Mouse (Mus musculus): Measurements from ENCODE around the gene Acot7. TPM values are rescaled to one million over a fixed set of nuclear protein-coding genes. Genes with fewer than 3 reads are reported as not detected.

Acot7 gene
- total and polyA plus RNA-seq, 2 experiments from 2014 or later, result 249 to 488 TPM

- peak overlapping the region; percentile 89 for H3K27ac ChIP-seq
- TF ChIP-seq CTCF (IDR thresholded peaks at IDR 0.05; ENCODE audit: low read depth), result no peak
- DNase-seq (ENCODE audit: low spot score) (no peak), ATAC-seq (no peak)
- H3K4me1 ChIP-seq (ENCODE audit: insufficient read depth, low read length), result peaks cover 13% of the 10 kb centered on the region
- 0 out of 2 replicates have a peak, but pooled peaks cover 2% of the 10 kb centered on the region for H3K27me3 ChIP-seq (ENCODE audit: insufficient read depth, low read length)
- peak overlapping the region; percentile 52 for H3K4me3 ChIP-seq (ENCODE audit: low read length)
- H3K4me2 ChIP-seq (ENCODE audit: low read depth, low read length), result peak overlapping the region; percentile 75
- H3K9me3 ChIP-seq (ENCODE audit: low read length), result no peaks in the 10 kb centered on the region
- peak overlapping the region; percentile 67 for H3K9ac ChIP-seq (replicated peaks; ENCODE audit: low read length)
- WGBS, result 62% methylated on average over 6 of the region's 6 CpGs
- H3K36me3 ChIP-seq (ENCODE audit: insufficient read depth, low read length), result no peaks in the 10 kb centered on the region
Observed at GRCm38 (mm10) chr4:152177174-152177536, 779 bp upstream of the Acot7 start.

GRCm38 (mm10) chr4:152178344-152178864 lies 470 bp downstream of the Acot7 start:
- Histone ChIP-seq H3K4me2 (ENCODE audit: low read depth, low read length) (peak overlapping the region; percentile 75), H3K9me3 (ENCODE audit: low read length) (no peaks in the 10 kb centered on the region), H3K27ac (peak overlapping the region; percentile 89), H3K36me3 (ENCODE audit: insufficient read depth, low read length) (no peaks in the 10 kb centered on the region), H3K27me3 (ENCODE audit: insufficient read depth, low read length) (0 out of 2 replicates have a peak, but pooled peaks cover 2% of the 10 kb centered on the region), H3K4me1 (ENCODE audit: insufficient read depth, low read length) (peaks cover 13% of the 10 kb centered on the region), H3K9ac (replicated peaks; ENCODE audit: low read length) (peak overlapping the region; percentile 67), H3K4me3 (ENCODE audit: low read length) (peak overlapping the region; percentile 52)
- peak; percentile 62 for ATAC-seq
- under 1% methylated on average over 34 of the region's 35 CpGs for WGBS
- DNase-seq (ENCODE audit: low spot score), result peak; percentile 38
- no peak for TF ChIP-seq CTCF (IDR thresholded peaks at IDR 0.05; ENCODE audit: low read depth)

DNA sequence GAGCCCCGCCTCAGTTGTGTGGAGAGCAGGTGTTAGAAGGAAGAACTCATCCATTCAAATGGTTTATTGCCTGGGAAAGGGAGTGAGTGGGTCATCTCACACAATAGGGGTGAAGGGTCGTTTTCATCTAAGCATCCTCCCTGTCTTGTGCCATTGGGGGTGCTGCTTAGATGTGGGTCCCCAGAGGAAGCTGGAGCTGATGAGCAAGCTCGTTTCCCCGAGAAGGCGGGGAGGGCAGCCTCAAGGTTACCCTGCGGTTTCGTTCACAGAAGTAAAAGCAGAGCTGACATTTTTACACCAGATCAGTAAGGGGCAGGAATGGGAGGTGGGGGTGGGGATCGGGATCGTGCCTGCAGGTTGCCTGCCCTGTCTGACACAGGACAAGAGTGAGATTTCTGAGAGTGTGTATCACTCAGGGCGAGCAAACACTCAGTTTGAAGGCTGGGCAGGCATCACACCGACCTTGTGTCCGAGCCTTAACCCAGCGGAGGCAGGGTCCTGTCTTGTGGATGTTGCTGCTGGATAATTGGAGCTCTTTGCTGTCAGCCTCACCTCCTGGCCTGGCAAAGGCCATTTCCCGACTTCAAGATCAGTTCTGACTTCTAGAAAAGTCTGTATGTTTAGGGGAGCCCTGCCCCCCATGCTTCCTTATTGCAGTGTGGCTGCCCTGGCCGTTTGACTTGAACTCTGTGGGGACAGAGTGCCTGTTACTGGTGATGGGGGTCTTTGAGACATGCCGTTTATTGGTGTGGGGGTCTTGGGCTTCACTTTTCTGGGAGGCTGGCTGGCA lies 1.2 kb downstream of the Acot7 start:
- Histone ChIP-seq H3K4me1 (ENCODE audit: insufficient read depth, low read length) (peaks cover 13% of the 10 kb centered on the region), H3K36me3 (ENCODE audit: insufficient read depth, low read length) (no peaks in the 10 kb centered on the region), H3K4me3 (ENCODE audit: low read length) (peak overlapping the region; percentile 52), H3K4me2 (ENCODE audit: low read depth, low read length) (peak overlapping the region; percentile 75), H3K9me3 (ENCODE audit: low read length) (no peaks in the 10 kb centered on the region), H3K27me3 (ENCODE audit: insufficient read depth, low read length) (0 out of 2 replicates have a peak, but pooled peaks cover 2% of the 10 kb centered on the region), H3K9ac (replicated peaks; ENCODE audit: low read length) (peak overlapping the region; percentile 67), H3K27ac (peak overlapping the region; percentile 89; the same call in 1 of the 2 replicates)
- 18% methylated on average over 16 of the region's 16 CpGs for WGBS
- ATAC-seq (no peak), DNase-seq (ENCODE audit: low spot score) (peak; percentile 27)
- TF ChIP-seq CTCF (IDR thresholded peaks at IDR 0.05; ENCODE audit: low read depth), result no peak

- Histone ChIP-seq H3K4me1 (ENCODE audit: insufficient read depth, low read length) (peaks cover 13% of the 10 kb centered on the region), H3K4me2 (ENCODE audit: low read depth, low read length) (peak overlapping the region; percentile 75), H3K27me3 (ENCODE audit: insufficient read depth, low read length) (0 out of 2 replicates have a peak, but pooled peaks cover 2% of the 10 kb centered on the region), H3K36me3 (ENCODE audit: insufficient read depth, low read length) (no peaks in the 10 kb centered on the region), H3K9ac (replicated peaks; ENCODE audit: low read length) (no peak overlapping the region), H3K4me3 (ENCODE audit: low read length) (peak overlapping the region; percentile 52; the same call in 1 of the 2 replicates), H3K27ac (no peak overlapping the region), H3K9me3 (ENCODE audit: low read length) (no peaks in the 10 kb centered on the region)
- WGBS, result 85% methylated on average over 16 of the region's 16 CpGs
- no peak for DNase-seq (ENCODE audit: low spot score)
- no peak for ATAC-seq
- TF ChIP-seq CTCF (IDR thresholded peaks at IDR 0.05; ENCODE audit: low read depth), result no peak
Observed at GRCm38 (mm10) chr4:152179946-152180660, 2.2 kb downstream of the Acot7 start.

GRCm38 (mm10) chr4:152182205-152182604 lies 4.3 kb downstream of the Acot7 start:
- DNase-seq (ENCODE audit: low spot score) (no peak), ATAC-seq (no peak)
- Histone ChIP-seq H3K4me3 (ENCODE audit: low read length) (no peak overlapping the region), H3K4me2 (ENCODE audit: low read depth, low read length) (no peak overlapping the region), H3K27me3 (ENCODE audit: insufficient read depth, low read length) (no peaks in the 10 kb centered on the region), H3K9me3 (ENCODE audit: low read length) (no peaks in the 10 kb centered on the region), H3K4me1 (ENCODE audit: insufficient read depth, low read length) (peaks cover 25% of the 10 kb centered on the region), H3K27ac (no peak overlapping the region), H3K9ac (replicated peaks; ENCODE audit: low read length) (no peak overlapping the region), H3K36me3 (ENCODE audit: insufficient read depth, low read length) (no peaks in the 10 kb centered on the region)
- no peak for TF ChIP-seq CTCF (IDR thresholded peaks at IDR 0.05; ENCODE audit: low read depth)
- WGBS, result 89% methylated on average over 10 of the region's 10 CpGs

DNA sequence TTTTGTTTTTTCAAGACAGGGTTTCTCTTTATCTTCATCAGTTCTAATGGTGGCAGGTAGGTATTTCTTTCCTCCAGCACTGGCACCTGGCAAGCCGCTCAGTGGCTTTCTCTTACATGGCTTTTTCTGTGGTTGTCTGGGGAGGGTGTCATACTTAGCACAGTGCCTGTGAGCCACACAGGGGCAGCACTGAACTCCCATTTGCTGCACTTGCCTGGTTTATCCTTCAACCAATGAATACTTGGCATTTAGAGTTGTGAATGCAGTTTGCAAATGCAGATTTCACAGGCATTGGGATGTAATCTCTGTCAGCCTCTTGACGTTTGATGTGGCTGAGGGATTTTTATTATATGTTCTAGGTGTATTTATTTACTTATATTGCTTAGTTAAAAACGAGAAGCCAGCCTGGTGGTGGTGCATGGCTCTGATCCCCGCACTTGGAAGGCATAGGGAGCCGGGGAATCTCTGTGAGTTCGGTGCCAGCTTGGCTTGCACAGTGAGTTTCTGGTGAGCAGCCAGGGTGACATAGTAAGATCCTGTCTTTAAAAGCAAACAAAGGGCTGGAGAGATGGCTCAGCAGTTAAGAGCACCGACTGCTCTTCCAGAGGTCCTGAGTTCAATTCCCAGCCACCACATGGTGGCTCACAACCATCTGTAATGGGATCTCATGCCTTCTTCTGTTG lies 6.6 kb downstream of the Acot7 start:
- ATAC-seq (no peak), DNase-seq (ENCODE audit: low spot score) (peak; percentile 56)
- Histone ChIP-seq H3K36me3 (ENCODE audit: insufficient read depth, low read length) (no peaks in the 10 kb centered on the region), H3K9me3 (ENCODE audit: low read length) (no peaks in the 10 kb centered on the region), H3K4me1 (ENCODE audit: insufficient read depth, low read length) (peaks cover 19% of the 10 kb centered on the region), H3K4me2 (ENCODE audit: low read depth, low read length) (no peak overlapping the region), H3K9ac (replicated peaks; ENCODE audit: low read length) (no peak overlapping the region), H3K4me3 (ENCODE audit: low read length) (no peak overlapping the region), H3K27ac (peak overlapping the region; percentile 82; the same call in 1 of the 2 replicates), H3K27me3 (ENCODE audit: insufficient read depth, low read length) (no peaks in the 10 kb centered on the region)
- 45% methylated on average over 7 of the region's 7 CpGs for WGBS
- peak; percentile 60 for TF ChIP-seq CTCF (IDR thresholded peaks at IDR 0.05; ENCODE audit: low read depth)
